Mouse (Mus musculus) ovary, postnatal 36 days (tissue): ENCODE measurements around the gene Hivep1.

Source experiments
- DNase-seq: peaks from one replicate; pipeline ENCODE4 v3.0.0; 2022; ENCODE audit warnings: low spot score, mixed read lengths

Hivep1 gene

DNA sequence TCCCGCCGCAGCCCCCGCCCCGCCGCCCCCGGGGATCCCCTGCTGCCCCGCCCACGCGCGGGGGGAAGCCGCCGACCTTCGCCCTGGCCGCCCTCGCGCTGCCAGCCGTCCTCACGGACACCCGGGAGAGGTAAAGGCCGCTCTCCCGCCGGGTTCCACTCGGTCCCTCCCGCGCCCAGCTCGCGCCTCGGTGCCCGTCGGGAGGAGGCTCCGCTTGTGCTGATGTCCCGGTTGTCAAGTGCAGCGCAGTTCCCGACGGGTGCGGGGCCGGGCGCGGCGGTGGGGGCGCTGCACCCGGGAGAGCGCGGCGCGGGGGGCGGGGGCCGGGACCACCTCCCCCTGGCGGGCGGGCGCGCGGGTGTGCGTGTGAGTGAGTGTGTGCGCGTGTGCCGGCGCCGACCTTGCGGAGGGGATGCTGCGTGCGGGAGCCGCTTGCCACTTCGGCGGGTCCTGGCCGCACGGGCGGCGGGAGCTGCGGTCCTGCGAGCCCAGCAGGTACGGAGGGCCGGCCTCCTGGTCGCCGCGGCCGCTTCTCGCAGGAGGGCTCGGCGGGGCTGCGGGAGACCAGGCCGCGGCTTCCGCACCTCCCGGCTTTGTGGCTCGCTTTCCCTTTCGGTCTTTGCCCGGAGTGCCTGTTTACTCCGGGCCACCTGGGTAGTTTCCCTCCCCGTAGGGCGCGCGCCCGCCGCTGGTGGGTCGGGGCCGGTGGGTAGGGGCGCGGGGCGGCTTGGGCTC lies at the start of gene Hivep1:
Hivep1 (plus strand) TSS at position 61 of the 735 bp plus-strand sequence.
- DNase-seq: no peak

DNA sequence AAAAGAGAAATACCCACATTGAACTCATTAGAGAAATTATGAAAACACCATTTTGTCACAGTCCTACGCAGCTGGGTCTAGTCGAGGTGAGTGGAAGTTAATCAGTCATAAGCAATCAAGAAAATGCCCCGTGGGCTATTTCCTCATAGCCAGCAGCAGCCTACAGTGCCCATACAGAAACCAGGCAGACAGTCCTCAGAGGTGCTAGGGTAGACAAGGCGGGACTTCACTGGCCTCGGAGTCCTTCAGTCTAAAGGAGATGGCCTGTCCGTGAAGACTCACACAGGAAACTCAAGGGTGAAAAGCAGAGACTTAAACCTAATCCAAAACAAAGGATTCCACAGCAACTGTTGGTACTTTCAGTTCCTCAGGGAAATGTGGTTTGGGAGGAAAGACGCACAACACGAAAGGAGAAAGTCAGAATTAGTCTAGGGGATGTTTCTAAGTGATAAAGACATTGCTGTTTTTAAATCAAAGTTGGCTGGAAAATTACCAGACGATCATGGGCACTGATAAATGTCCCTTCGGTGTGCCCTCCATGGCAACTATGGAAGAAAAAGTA lies 36.3 kb upstream of the Hivep1 start:
- no peak for DNase-seq

DNA sequence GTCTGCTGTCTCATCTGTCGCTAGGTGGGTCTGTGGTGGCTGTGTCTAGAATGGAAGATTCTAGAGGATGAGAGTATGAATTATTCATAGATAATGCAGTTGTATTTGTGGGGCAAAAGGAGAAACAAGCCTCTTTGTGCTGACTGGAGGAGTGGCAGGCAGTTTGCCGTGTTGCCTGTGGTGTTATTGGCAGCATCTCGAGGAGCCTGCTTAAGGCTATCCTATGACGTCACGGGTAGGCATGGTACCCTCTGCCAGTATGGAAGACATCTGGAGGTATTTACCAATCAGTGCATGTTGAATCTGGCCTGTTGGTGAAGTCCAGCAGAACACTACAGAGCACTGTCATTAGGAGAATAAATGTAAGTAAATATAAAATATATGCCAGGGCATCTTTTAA lies 35.6 kb upstream of the Hivep1 start:
- DNase-seq: no peak

DNA sequence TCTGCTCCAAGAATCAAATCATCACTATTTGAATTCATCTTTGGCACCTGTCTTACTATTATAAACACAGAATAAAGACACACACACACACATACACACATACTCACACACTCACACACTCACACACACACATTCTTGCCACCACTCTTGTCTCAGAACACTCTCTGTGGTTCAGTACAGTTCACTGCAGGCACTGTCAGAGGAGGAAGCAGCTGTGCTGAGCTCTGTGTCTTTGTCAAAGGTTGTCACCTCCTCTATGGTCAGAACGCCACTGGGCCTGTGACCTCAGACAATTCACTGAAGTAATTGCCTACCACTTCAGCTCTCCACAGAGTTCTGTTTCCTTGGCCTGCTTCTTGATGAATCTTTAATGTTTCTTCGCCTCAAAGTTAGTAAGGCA lies 33.5 kb upstream of the Hivep1 start:
- no peak for DNase-seq

DNA sequence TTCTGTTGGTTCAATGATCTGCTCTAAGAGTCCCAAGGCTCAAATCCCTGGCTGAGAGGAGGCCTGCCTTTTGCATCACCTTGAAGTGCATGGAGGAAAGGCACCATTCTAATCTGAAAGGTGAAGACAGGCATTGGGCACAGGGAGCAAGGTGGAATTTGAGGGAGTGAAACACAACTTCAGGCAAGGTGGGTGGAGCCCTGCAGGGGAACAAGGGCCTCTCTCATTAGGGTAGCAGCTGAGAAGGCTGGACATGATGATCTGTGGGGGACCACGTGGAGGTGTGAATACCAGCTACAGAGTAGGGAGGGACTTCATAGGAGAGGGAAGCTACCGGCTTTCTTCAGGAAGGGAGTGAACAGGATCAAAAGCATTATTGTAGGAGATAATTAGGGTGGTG lies 10.6 kb upstream of the Hivep1 start:
- no peak for DNase-seq

DNA sequence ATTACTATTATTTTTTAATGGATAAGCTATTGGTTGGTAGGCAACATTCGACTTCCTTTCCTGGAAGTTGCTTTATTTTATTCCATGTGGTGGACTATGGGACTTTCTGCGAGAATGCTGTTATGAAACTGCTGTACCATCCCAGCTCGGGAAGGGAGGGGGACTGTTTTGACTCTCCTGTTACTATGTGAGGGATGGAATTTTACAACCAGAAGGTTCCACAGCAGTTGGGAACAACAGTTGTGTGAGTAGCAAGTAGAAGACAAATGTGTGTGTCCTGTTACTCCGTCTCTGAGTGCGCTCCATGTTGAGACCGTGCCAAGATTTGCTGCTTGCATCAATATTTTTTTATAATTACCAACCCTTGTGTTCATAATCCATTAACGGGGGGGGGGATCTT lies 8.4 kb upstream of the Hivep1 start:
- no peak for DNase-seq

DNA sequence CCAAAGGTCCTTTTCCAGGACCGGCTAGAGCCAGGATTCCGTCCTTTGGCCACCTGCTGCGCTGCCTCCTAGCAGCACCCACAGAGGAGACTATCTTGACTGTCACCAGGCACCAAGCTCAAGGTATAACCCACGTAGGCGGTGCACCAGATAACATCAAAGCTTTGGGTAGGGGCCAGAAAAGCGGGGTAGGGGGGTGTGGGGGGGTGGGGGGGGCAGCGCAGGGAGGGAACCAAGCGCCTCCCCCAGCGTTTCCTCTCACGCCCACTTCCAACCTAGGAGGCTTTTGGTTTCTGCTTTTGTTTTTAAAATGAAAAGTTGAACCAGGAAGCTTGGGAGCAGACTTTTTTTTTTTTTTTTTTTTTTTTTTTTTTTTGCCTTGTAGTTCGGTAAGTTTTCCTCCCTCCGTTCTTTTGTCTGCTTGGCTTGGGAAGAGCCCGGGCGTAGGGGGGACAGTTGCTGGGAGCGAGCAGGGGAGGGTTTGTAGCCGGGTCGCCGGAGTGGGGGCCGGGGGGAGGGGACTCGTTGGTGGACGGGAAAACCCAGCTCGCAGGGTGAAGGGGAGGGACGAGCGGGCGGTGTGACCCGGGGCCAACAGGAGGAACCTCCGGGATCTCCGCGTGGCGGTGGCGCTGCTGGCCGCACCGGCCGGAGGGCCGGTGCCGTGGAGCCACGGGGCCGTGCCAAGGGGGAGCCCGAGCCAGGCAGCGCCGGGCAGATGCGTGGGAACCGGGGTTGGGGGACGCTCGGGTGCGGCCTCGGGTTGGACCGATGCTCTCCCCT lies 2.6 kb upstream of the Hivep1 start:
- DNase-seq: peak; percentile 81

DNA sequence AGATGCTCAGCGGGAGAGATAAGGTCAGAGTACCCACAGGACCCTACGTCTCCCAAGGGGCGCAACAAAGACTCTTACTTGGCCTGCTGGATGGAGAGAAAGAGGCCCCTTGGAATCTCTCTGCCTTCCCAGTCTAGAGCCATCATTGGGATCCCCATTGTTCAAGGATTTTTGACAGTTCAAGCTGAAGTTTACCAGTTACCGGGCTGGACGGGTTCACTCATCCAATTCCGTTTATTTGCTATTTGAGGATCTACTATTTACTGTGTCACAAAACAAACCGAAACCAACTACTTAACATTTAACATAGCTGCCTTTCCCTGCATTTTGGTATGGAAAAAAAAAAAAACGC lies 2.1 kb upstream of the Hivep1 start:
- no peak for DNase-seq

DNA sequence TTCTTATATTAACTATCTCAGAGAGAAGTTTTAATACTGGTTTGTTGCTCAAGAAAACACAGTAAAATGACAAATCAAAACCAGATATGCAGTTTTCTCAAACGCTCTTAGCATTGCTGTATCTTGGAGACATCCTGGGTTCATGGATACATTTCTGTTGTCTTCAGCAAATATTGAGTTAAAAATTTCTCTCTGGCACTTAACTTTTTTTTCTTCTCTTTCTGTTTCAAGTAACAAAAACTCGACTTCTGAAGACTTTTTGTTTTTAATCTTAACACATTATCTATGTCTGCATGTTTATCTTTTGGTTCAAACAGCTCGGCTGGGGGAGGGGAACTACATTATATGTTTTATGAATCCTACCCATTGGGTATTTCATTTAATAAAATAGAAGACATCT lies 1.7 kb upstream of the Hivep1 start:
- no peak for DNase-seq

DNA sequence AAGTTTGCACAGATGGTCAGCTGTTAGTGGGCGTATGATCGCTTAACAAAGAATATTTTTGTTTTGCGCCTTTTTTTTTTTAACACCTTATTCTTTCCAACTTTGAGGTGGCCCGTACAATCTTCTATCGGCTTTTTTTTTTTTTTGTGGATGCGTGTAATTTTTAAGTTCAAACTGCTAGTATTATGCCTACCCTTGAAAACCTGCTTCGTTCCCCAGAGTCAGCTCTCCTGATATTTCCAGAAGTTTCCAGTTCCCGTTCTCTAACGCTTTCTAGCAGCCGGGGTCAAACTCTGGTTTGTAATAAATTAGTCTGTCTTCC lies 980 bp upstream of the Hivep1 start:
- DNase-seq: no peak

DNA sequence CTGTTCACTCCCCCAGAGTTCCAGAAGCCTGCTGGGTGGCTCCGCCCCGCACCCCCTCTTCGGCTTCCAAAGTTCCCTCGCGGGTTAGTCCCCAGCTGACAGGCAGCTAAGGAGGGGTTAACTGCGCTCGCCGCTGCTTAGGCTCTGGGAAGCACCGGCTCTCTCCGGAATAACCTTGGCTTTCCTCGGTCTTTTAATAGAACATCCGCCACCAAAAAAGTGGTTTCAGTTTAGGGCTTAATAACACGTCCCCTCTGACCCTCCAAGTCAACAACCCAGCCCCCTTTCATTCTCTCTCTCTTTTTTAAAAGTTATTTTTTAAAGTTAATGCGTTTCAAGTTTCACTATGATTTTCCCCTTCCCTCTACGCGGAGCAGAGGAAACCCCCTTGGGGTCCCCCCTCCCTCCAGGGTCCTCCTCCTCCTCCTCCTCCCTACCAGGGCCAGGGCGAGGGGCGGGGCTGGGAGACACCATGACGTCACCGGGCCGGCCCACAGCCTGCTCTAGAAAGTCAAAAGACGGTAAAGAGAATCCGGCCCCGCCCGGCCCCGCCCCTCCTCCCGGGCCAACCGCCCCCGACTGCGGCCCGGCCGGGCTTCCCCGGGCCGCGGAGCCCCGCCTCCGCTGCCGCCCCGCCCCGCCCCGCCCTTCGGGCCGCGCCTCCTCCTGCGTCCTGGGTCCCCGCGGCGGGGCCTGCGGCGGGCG lies 467 bp upstream of the Hivep1 start:
- peak; percentile 99 for DNase-seq

DNA sequence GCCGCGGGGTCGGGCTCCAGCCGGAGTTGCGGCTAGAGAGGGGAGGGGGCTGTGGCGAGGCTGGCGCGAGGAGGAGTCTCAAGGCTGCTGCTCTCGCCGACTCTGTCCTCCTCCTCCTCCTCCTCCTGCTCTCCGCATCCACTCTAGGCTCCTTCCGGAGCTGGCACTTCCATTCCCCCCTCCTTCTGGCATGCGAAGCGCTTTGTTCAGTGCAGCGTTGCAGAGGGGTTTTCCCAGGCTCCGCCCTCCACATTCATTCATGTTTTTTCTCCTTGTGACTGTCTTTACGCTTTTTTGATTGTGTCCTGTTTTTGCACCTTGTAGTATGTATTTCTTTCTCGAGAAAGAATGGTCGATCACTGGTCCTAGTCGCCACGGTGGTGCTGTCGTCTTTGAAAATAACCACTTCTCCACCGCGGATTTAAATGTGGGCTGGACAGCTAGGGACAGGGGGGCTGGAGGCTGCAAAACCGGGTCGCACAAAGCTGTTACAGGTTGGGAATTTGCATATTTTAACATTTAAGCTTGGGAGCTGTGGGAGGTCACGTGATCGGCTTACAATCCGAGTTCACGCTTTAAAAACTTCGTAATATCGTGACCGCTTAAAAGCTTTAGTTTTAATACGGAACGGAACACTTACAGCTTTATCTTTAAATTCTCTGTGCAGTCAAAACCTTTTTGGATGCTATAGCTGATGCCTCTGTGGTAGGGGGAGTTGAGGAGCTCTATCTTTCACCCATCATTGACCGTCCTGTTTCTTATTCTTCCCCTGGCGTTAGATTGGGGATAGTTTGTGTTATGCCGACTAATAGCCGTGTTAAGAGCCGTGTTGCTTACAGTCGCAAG lies 1.1 kb downstream of the Hivep1 start:
- peak; percentile 63 for DNase-seq

DNA sequence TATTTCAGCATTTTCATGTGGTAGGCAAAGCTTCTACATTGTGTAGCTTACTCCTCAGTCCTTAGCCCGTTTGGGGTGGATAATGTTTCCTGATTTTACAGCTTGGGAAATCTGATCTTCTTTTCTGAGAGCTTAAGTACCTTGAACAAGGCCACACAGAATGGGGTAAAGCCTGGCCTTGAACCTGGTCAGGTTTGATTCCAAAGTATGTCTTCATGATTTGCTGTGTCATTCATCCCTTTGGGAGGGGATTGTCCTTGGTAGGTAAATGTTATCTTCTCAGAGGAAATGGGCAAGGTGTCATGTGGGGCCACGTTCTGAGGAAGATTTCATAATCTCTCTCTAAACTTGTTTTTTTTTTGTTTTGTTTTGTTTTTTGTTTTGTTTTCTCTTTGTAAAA lies 1.8 kb downstream of the Hivep1 start:
- DNase-seq: no peak

DNA sequence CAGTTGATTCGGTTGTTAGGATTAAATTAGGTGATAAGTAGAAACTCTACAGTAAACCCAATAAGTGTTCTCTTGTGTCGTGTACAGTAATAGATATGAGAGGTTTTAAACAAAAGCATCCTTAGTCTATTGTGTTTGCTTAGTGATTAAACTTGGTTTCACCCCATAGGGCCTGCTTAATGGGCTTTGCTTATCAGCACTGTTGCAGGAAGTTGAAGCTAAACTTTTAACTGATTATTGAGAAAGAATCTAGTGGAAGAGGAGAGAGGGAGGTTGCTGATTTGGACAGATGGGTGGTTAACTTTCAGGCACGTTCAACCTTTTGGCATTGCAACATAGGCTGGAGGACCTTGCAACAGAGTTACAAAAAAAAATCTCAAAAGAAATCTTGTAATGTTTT lies 2.3 kb downstream of the Hivep1 start:
- no peak for DNase-seq

DNA sequence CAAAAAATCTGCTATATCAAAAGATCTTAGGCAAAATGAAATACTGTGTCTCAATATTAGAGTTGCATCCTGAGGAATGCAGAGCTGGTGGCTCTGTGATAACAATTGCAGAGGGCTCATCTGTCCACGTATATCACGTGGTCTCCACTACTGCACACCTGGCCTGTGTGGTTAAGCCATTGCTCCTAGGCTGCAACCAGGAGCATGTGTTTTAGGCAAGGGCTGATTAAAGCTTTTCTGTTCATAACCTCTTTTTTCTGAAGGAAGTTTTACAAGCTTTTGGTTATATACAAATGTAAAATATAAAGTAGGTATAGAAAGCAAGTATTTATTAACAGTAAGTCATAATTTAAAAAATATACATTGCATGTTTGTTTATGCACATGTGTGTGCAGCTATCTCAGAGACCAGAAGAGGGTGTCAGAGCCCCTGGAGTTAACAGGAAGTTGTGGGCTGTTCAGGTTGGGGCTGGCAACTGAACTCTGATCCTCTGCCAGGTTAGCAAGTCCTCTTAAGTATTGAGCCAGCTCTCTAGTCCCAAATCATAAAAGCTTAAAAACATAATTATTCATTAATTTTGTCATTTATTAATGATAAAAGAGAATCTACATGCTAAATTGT lies 5.0 kb downstream of the Hivep1 start:
- DNase-seq: no peak

DNA sequence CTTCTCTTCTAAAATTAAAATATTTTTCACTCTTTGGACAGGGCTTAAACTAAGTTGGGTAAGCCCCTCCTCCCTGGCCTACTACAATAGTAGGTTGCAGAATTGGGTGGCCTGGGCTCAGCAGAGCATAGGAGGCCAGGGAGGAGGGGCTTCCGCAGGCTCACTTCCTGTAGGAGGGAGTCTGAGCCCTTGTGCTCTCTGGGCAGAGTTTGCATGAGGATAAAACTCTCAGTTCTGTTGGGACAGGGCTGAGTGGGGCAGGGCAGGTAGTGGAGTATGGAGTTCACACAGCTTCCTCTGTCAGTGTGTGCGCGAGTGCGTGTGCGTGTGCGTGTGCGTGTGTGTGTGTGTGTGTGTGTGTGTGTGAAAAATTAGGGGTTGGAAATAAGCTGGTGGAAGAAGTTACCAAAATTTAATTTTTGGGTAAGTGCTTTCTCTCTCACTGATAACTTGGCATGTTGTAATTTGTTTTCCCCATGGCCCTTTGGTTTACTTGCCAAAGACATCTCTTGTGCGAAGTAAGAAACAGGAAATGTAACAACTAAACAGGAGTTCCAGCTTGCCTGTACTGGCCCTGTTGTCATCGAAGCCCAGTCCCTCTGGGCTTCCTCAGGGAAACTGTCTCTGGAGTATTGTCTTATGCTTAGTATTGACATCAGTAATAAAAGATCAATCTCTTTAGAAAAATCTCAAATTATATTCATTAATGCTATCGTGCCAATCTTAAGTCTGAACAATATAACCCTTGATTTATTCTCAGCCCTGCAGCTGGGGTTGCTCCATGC lies 9.2 kb downstream of the Hivep1 start:
- DNase-seq: no peak

DNA sequence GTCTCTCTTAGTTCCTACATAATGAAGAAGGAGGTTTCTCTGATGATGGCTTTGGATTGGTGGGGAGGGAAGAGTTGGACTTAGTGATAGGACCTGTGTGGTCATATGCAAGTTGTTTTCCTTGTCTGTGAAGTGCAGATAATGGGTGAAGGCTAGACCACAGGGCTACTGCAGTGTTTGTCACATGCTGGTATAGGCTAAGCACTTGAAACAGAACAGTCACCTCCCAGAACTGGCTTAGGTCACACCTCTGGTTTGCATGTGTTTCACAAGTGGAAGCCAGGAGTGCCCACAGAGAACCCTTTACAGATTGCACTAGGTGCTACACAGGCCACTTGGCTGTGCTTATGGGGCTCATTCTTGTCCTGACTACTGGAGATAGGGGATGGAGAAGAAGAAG lies 12.4 kb downstream of the Hivep1 start:
- DNase-seq: no peak

DNA sequence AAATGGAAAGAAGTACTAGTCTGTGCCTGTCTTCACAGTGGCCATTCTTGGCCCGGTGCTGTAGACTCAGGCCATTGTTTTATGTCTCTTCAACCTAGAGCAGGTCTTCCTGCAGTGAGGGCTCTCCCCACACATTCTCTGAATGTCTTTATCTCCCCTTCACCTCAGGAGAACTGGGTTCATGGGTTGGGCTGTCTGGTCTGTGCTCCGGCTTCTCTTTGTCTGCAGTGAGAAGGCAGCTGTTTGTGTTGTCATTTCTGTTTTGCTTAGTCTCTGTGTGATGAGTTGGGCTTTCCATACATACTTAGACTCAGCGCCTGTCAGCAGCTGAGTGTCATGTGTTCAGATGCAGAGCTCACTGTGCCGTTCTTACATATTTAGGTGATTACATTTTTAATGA lies 18.4 kb downstream of the Hivep1 start:
- DNase-seq: no peak

DNA sequence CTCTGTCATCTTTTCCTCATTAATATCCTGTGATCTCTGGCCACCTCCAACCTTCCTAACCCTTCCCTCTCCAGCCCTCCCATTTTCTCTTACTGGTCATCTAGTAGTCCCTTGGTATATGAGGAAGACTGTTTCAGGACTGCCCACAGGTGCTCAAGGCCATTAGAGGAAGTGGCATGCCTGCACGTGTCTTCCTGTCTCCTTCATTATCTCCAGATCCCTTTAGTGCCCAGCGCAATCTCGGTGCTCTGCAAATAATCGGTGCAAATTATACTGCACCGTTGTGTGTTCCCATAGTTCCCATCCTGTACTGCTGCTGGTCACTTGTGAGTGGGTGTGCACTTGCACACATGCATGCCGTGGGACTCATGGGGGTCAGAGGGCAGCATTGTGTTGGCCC lies 19.2 kb downstream of the Hivep1 start:
- DNase-seq: no peak

DNA sequence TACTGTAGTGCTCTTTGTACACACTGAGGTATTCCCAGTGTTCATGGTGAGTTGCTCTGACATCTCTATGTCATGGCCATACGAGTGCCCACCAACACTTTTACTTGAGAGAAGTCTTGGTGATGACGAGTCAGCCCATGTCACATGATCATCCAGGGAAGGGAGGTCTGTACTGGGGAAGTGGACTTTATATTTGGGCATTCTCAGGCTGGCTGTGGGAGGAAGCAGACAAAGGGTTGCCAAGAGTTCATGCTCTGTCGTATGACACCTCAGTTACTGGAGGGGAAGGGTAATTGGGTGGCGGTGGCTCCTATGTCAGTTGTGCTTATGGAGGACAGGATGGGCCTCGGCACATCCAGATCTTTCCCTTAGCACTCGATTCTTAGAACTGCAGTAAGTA lies 21.5 kb downstream of the Hivep1 start:
- no peak for DNase-seq

DNA sequence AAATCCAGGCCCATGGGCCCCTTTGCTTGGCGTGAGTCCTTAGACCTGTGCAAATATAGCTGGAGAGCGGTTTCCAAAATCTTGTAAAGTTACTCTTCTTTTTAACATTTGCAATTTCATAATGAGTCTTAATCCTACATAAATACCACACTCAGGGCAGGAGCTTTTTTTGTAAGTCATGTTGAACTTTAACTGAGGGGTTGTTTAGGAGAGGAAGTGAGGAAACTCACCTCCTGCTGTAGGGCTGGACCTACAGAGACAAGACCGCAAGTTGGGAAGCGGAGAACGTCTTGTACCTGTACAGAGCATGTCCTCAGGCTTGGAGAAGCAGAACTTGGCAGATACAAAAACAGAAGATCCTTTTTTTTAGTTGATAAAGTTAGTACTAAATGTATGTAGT lies 23.7 kb downstream of the Hivep1 start:
- DNase-seq: no peak
